Comparison of ENCODE assay signal across 8 mouse cellular contexts in genomic region chr9:23212303-23212702, GRCm38 (mm10). TPM values are rescaled to one million over a fixed set of nuclear protein-coding genes. Genes with fewer than 3 reads are reported as not detected.
DNase-seq lines count a peak whose midpoint lies in the region; ATAC-seq and TF ChIP-seq lines count a peak whose summit lies in the region.

No protein-coding gene starts in this region.

- no peak overlapping the region for H3K4me2 ChIP-seq in kidney, embryonic 15.5 days

- no peaks in the 10 kb centered on the region for H3K4me1 ChIP-seq in kidney, embryonic 15.5 days
- H3K4me1 ChIP-seq in liver, adult 2 months (ENCODE audit: control insufficient read depth, insufficient read depth, low read length): no peaks in the 10 kb centered on the region

- H3K27ac ChIP-seq in kidney, embryonic 15.5 days: no peak overlapping the region
- no peak overlapping the region for H3K27ac ChIP-seq in liver, adult 2 months (replicated peaks; ENCODE audit: insufficient read depth, low read depth, low read length)

- no peaks in the 10 kb centered on the region for H3K9me3 ChIP-seq in kidney, embryonic 15.5 days (replicated peaks)

- WGBS in kidney, embryonic 15.5 days: 4% methylated on average over 11 of the region's 11 CpGs
- WGBS in liver, adult 2 months: 12% methylated on average over 11 of the region's 11 CpGs

- H3K79me2 ChIP-seq in liver, adult 2 months (ENCODE audit: control insufficient read depth, insufficient read depth, low read length): no peaks in the 10 kb centered on the region

- no peak overlapping the region for H3K9ac ChIP-seq in kidney, embryonic 15.5 days
- no peak overlapping the region for H3K9ac ChIP-seq in liver, adult 2 months (ENCODE audit: low read depth, low read length)

- no peak overlapping the region for H3K4me3 ChIP-seq in kidney, embryonic 15.5 days (replicated peaks)
- no peak overlapping the region for H3K4me3 ChIP-seq in liver, adult 2 months (ENCODE audit: insufficient read depth, low read depth, low read length)

- H3K36me3 ChIP-seq in kidney, embryonic 15.5 days: no peaks in the 10 kb centered on the region
- H3K36me3 ChIP-seq in liver, adult 2 months (ENCODE audit: control insufficient read depth, insufficient read depth, low read length): no peaks in the 10 kb centered on the region
- H3K36me3 ChIP-seq in splenic B cell, adult 2 months (ENCODE audit: control insufficient read depth, insufficient read depth, low read length, poor library complexity, severe bottlenecking): no peaks in the 10 kb centered on the region

- H3K27me3 ChIP-seq in kidney, embryonic 15.5 days: no peaks in the 10 kb centered on the region
- no peaks in the 10 kb centered on the region for H3K27me3 ChIP-seq in liver, adult 2 months (ENCODE audit: control insufficient read depth, insufficient read depth, low read length)
- H3K27me3 ChIP-seq in splenic B cell, adult 2 months (ENCODE audit: control insufficient read depth, insufficient read depth, low read length, poor library complexity, severe bottlenecking): no peaks in the 10 kb centered on the region

- peak; percentile 96 for TF ChIP-seq CTCF in liver, adult 2 months (IDR thresholded peaks at IDR 0.05; ENCODE audit: low read depth, low read length)

- DNase-seq in urinary bladder, adult 18-20 months (ENCODE audit: low spot score in 2 of 2): peak; percentile 27 to 53
- DNase-seq in urinary bladder, postnatal 10 days (ENCODE audit: low spot score): no peak
- DNase-seq in embryo, embryonic 9.5 days (ENCODE audit: extremely low spot score): peak; percentile 74
- DNase-seq in heart, adult 9 months (ENCODE audit: low spot score in 2 of 2): peak; percentile 62 to 68
- peak; percentile 24 for DNase-seq in liver, adult 2 months (ENCODE audit: extremely low read depth, low read depth, low spot score)
- DNase-seq in neural tube, embryonic 10.5 days (ENCODE audit: extremely low spot score, low spot score): peak; percentile 74
- DNase-seq in splenic B cell, adult 2 months (ENCODE audit: low read depth, low spot score): peak; percentile 69

- ATAC-seq in kidney, embryonic 15.5 days (replicated peaks; ENCODE audit: low FRiP score): peak; percentile 77

- TF ChIP-seq POLR2A in liver, adult 2 months (IDR thresholded peaks at IDR 0.05; ENCODE audit: extremely low read depth, insufficient read depth, low read length): no peak

RNA-seq across cellular contexts. Expression of gene Bmper, which starts 10.6 kb away (rescaled TPM):
- polyA plus RNA-seq in kidney, embryonic 15.5 days (2015; fragmentation: Nextera tagmentation; extraction: Ambion mirVana): 21.6 and 23.5 TPM in 2 replicates
- 1.2 and 2.1 TPM in 2 replicates for total RNA-seq in liver, adult 2 months (2014; rRNA removed)
- 0.23 and 0.57 TPM in 2 replicates for polyA plus RNA-seq in liver, adult 2 months (2012; rRNA removed)

Comparison
In these comparisons a context has a peak if more than half of its experiments do, and no peak if none do; other contexts are left out.
1. RNA of gene Bmper, which starts 10.6 kb away (polyA plus RNA-seq): 21.6 to 23.5 TPM in kidney, embryonic 15.5 days; 0.23 to 0.57 TPM in liver, adult 2 months; every median in the first group is over 10 times any median in the second.